Mouse (Mus musculus): ENCODE data around the gene Supt5. TPM values are rescaled to one million over a fixed set of nuclear protein-coding genes. Genes with fewer than 3 reads are reported as not detected.
"Not testable (repeated sequence)": the region's sequence is repeated elsewhere in the genome, so short reads cannot be mapped to it uniquely, and the experiment has no call there.

Gene Supt5
- 111 and 112 TPM in 2 replicates for polyA plus RNA-seq (2015; fragmentation: Nextera tagmentation; extraction: Ambion mirVana)

- under 1% methylated on average over 77 of the region's 77 CpGs for WGBS
- peak within 1 kb of the TSS; percentile 80 for H3K9ac ChIP-seq
- H3K27ac ChIP-seq = peak within 1 kb of the TSS; percentile 87
Measured at GRCm38 (mm10) chr7:28338108-28338998, at the start of gene Supt5. Supt5 (minus strand) TSS chr7:28338746.

GRCm38 (mm10) chr7:28387384-28387783, 48.8 kb upstream of the Supt5 start:
- 82% methylated on average over 7 of the region's 7 CpGs for WGBS

More at GRCm38 (mm10) chr7:28338108-28338998, at the start of gene Supt5:
- no peaks in the 10 kb centered on the region for H3K9me3 ChIP-seq
- peak; percentile 99 for ATAC-seq (replicated peaks)
- peaks cover 28% of the 10 kb centered on the region for H3K4me1 ChIP-seq
- H3K4me3 ChIP-seq = peak within 1 kb of the TSS; percentile 66
- no peaks in the 10 kb centered on the region for H3K36me3 ChIP-seq (replicated peaks)
- H3K4me2 ChIP-seq = peak within 1 kb of the TSS; percentile 79
- no peaks in the 10 kb centered on the region for H3K27me3 ChIP-seq (replicated peaks)

GRCm38 (mm10) chr7:28386877-28387276, 48.3 kb upstream of the Supt5 start:
- peaks cover 30% of the 10 kb centered on the region for H3K36me3 ChIP-seq (replicated peaks)
- not testable (repeated sequence) for H3K9me3 ChIP-seq; H3K4me3 ChIP-seq; H3K4me2 ChIP-seq; H3K9ac ChIP-seq; H3K27ac ChIP-seq; H3K27me3 ChIP-seq (replicated peaks); H3K4me1 ChIP-seq
- WGBS = 83% methylated on average over 6 of the region's 6 CpGs
- peak; percentile 5; the same call in 1 of the 2 replicates for ATAC-seq (replicated peaks)

More at GRCm38 (mm10) chr7:28387384-28387783, 48.8 kb upstream of the Supt5 start:
- not testable (repeated sequence) for H3K9ac ChIP-seq; H3K4me1 ChIP-seq; ATAC-seq (replicated peaks); H3K9me3 ChIP-seq; H3K4me3 ChIP-seq; H3K27ac ChIP-seq; H3K4me2 ChIP-seq; H3K27me3 ChIP-seq (replicated peaks)
- peaks cover 30% of the 10 kb centered on the region for H3K36me3 ChIP-seq (replicated peaks)

- Histone ChIP-seq H3K36me3 (replicated peaks) (peaks cover 30% of the 10 kb centered on the region), H3K4me1 (peaks cover 10% of the 10 kb centered on the region), H3K4me2 (no peak overlapping the region), H3K9me3 (no peaks in the 10 kb centered on the region), H3K4me3 (no peak overlapping the region), H3K27ac (no peak overlapping the region), H3K9ac (no peak overlapping the region), H3K27me3 (replicated peaks) (no peaks in the 10 kb centered on the region)
- ATAC-seq (replicated peaks) = peak; percentile 34
- WGBS = 18% methylated on average over 4 of the region's 4 CpGs
Measured at GRCm38 (mm10) chr7:28386462-28386861, 47.9 kb upstream of the Supt5 start.

GRCm38 (mm10) chr7:28386007-28386406, 47.5 kb upstream of the Supt5 start:
- H3K4me3 ChIP-seq = no peak overlapping the region
- no peak overlapping the region for H3K27ac ChIP-seq
- H3K4me1 ChIP-seq = peaks cover 9% of the 10 kb centered on the region; the same call in 1 of the 2 replicates
- H3K27me3 ChIP-seq (replicated peaks) = no peaks in the 10 kb centered on the region
- WGBS = 92% methylated on average over 7 of the region's 7 CpGs
- no peaks in the 10 kb centered on the region for H3K9me3 ChIP-seq
- no peak overlapping the region for H3K9ac ChIP-seq
- ATAC-seq (replicated peaks) = no peak
- no peak overlapping the region for H3K4me2 ChIP-seq
- H3K36me3 ChIP-seq (replicated peaks) = peaks cover 30% of the 10 kb centered on the region

- Histone ChIP-seq H3K9me3 (no peaks in the 10 kb centered on the region), H3K9ac (no peak overlapping the region), H3K27me3 (replicated peaks) (no peaks in the 10 kb centered on the region), H3K4me2 (no peak overlapping the region), H3K27ac (no peak overlapping the region), H3K4me1 (peaks cover 12% of the 10 kb centered on the region; the same call in 1 of the 2 replicates), H3K4me3 (no peak overlapping the region), H3K36me3 (replicated peaks) (peaks cover 24% of the 10 kb centered on the region)
- ATAC-seq (replicated peaks) = no peak
- WGBS = 93% methylated on average over 9 of the region's 9 CpGs
Measured at GRCm38 (mm10) chr7:28385196-28385595, 46.6 kb upstream of the Supt5 start.

- Histone ChIP-seq H3K9me3 (no peaks in the 10 kb centered on the region), H3K4me2 (no peak overlapping the region), H3K9ac (no peak overlapping the region), H3K27ac (no peak overlapping the region), H3K4me3 (no peak overlapping the region), H3K36me3 (replicated peaks) (peaks cover 18% of the 10 kb centered on the region; the same call in 1 of the 2 replicates), H3K27me3 (replicated peaks) (no peaks in the 10 kb centered on the region), H3K4me1 (peaks cover 17% of the 10 kb centered on the region)
- 85% methylated on average over 6 of the region's 6 CpGs for WGBS
- ATAC-seq (replicated peaks) = no peak
Measured at GRCm38 (mm10) chr7:28384162-28384561, 45.6 kb upstream of the Supt5 start.

GRCm38 (mm10) chr7:28383606-28384005, 45.1 kb upstream of the Supt5 start:
- no peak overlapping the region for H3K9ac ChIP-seq
- WGBS = 81% methylated on average over 4 of the region's 4 CpGs

GRCm38 (mm10) chr7:28382981-28383396, 44.4 kb upstream of the Supt5 start:
- WGBS = 75% methylated on average over 11 of the region's 11 CpGs
- Histone ChIP-seq H3K9me3 (no peaks in the 10 kb centered on the region), H3K27me3 (replicated peaks) (no peaks in the 10 kb centered on the region), H3K27ac (no peak overlapping the region), H3K4me2 (no peak overlapping the region), H3K4me3 (no peak overlapping the region), H3K9ac (no peak overlapping the region), H3K4me1 (peaks cover 29% of the 10 kb centered on the region), H3K36me3 (replicated peaks) (0 out of 2 replicates have a peak, but pooled peaks cover 6% of the 10 kb centered on the region)
- no peak for ATAC-seq (replicated peaks)

More at GRCm38 (mm10) chr7:28383606-28384005, 45.1 kb upstream of the Supt5 start:
- Histone ChIP-seq H3K9me3 (no peaks in the 10 kb centered on the region), H3K36me3 (replicated peaks) (peaks cover 12% of the 10 kb centered on the region; the same call in 1 of the 2 replicates), H3K4me2 (no peak overlapping the region), H3K27me3 (replicated peaks) (no peaks in the 10 kb centered on the region), H3K27ac (no peak overlapping the region), H3K4me3 (no peak overlapping the region), H3K4me1 (peaks cover 23% of the 10 kb centered on the region)
- ATAC-seq (replicated peaks) = no peak

GRCm38 (mm10) chr7:28382347-28382951, 43.9 kb upstream of the Supt5 start:
- no peak for ATAC-seq (replicated peaks)
- 0 out of 2 replicates have a peak overlapping the region, but pooled peaks have one; percentile 44 for H3K4me2 ChIP-seq
- 0 out of 2 replicates have a peak, but pooled peaks cover 4% of the 10 kb centered on the region for H3K36me3 ChIP-seq (replicated peaks)
- H3K9me3 ChIP-seq = no peaks in the 10 kb centered on the region
- H3K27me3 ChIP-seq (replicated peaks) = no peaks in the 10 kb centered on the region
- H3K27ac ChIP-seq = 0 out of 2 replicates have a peak overlapping the region, but pooled peaks have one; percentile 23
- no peak overlapping the region for H3K4me3 ChIP-seq
- no peak overlapping the region for H3K9ac ChIP-seq
- H3K4me1 ChIP-seq = peaks cover 30% of the 10 kb centered on the region
- WGBS = 67% methylated on average over 9 of the region's 12 CpGs

GRCm38 (mm10) chr7:28381938-28382337, 43.4 kb upstream of the Supt5 start:
- Histone ChIP-seq H3K4me1 (peaks cover 30% of the 10 kb centered on the region), H3K4me3 (peak overlapping the region; percentile 13; the same call in 1 of the 2 replicates), H3K9ac (peak overlapping the region; percentile 31; the same call in 1 of the 2 replicates), H3K27ac (peak overlapping the region; percentile 62), H3K36me3 (replicated peaks) (0 out of 2 replicates have a peak, but pooled peaks cover 3% of the 10 kb centered on the region), H3K4me2 (peak overlapping the region; percentile 44), H3K27me3 (replicated peaks) (no peaks in the 10 kb centered on the region), H3K9me3 (no peaks in the 10 kb centered on the region)
- ATAC-seq (replicated peaks) = no peak
- 8% methylated on average over 17 of the region's 20 CpGs for WGBS

Measured in midbrain, embryonic 15.5 days (tissue).